Mouse (Mus musculus) intestine, embryonic 14.5 days (tissue): ENCODE results near the gene Fhad1. TPM values are rescaled to one million over a fixed set of nuclear protein-coding genes. Genes with fewer than 3 reads are reported as not detected.

Experiments
- ATAC-seq: fragments of 200-750 bp; cut with Nextera tagmentation; replicated peaks from 2 replicates; pipeline ENCODE4 v1.8.0; 2017; ENCODE audit warnings: low read depth, moderate number of reproducible peaks, moderate TSS enrichment, moderate library complexity; ENCODE audit not compliant: low FRiP score, low TSS enrichment
- DNase-seq: peaks from one replicate; pipeline ENCODE4 v3.0.0-alpha.2; 2018; ENCODE audit warnings: low spot score
- H3K27ac ChIP-seq: fragments of 300-500 bp; sonication (generic); 2 replicates; pipeline ENCODE4 v1.5.1; 2014; ENCODE audit warnings: low read depth, mild to moderate bottlenecking, control low read depth
- H3K27me3 ChIP-seq: fragments of 300-500 bp; sonication (generic); replicated peaks from 2 replicates; pipeline ENCODE4 v1.6.1; 2014; ENCODE audit warnings: low read length, control low read depth; ENCODE audit not compliant: control insufficient read depth, insufficient read depth
- H3K36me3 ChIP-seq: fragments of 300-500 bp; sonication (generic); 2 replicates; pipeline ENCODE4 v1.6.1; 2014; ENCODE audit warnings: low read length, control low read depth; ENCODE audit not compliant: control insufficient read depth, insufficient read depth
- H3K4me1 ChIP-seq: fragments of 300-500 bp; sonication (generic); replicated peaks from 2 replicates; pipeline ENCODE4 v1.6.1; 2014; ENCODE audit warnings: low read length, control low read depth, mixed read lengths; ENCODE audit not compliant: control insufficient read depth, insufficient read depth
- H3K4me2 ChIP-seq: fragments of 300-500 bp; sonication (generic); 2 replicates; pipeline ENCODE4 v1.6.1; 2014; ENCODE audit warnings: low read length
- H3K4me3 ChIP-seq: fragments of 300-500 bp; sonication (generic); 2 replicates; pipeline ENCODE4 v1.5.1; 2014; ENCODE audit warnings: low read depth, low read length, control low read depth, mixed read lengths
- H3K9ac ChIP-seq: fragments of 300-500 bp; sonication (generic); 2 replicates; pipeline ENCODE4 v1.6.1; 2014; ENCODE audit warnings: mild to moderate bottlenecking, low read length
- H3K9me3 ChIP-seq: fragments of 300-500 bp; sonication (generic); 2 replicates; pipeline ENCODE4 v1.6.1; 2016; ENCODE audit warnings: low read length, control low read depth; ENCODE audit not compliant: control insufficient read depth
- WGBS: fragments of 180-500 bp; shearing (Covaris S2); extraction: QIAGEN DNeasy Blood & Tissue Kit; methylation state at CpG from one replicate; pipeline ENCODE4 v1.1.7; 2014; 5-methylcytosine and 5-hydroxymethylcytosine counted together
- polyA plus RNA-seq: library from polyadenylated mRNA; unstranded; fragments of >200 nt; fragmentation: Nextera tagmentation; extraction: Ambion mirVana; gene quantifications from 2 replicates; pipeline ENCODE4 v1.2.1, GENCODE M21; 2014

The Fhad1 gene
- polyA plus RNA-seq, 1 experiment from 2014 or later: 1.8 TPM

DNA sequence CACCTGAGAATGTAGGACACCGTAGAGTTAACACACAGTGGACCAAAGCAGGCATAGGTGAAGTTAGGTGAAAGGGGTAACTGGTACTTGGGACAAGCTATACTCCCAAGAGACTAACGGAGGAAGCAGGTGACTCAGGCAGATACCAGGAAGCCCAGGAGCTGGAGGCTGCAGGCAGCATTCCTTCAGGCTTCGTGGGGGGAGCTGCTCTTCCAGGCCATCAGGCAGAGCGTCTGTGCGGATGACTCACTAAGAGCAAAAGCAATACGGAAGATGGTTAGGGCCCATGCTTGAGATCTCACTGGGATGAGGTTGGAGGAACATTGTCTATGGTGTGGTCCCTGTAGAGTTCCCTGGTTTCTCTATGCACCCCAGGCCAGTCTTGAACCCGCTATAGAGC is 132.0 kb downstream of the Fhad1 start:
- ATAC-seq (no peak), DNase-seq (no peak)
- Histone ChIP-seq H3K36me3 (no peaks in the 10 kb centered on the region), H3K27ac (no peak overlapping the region), H3K9ac (no peak overlapping the region), H3K4me3 (no peak overlapping the region), H3K27me3 (no peaks in the 10 kb centered on the region), H3K4me2 (no peak overlapping the region), H3K4me1 (0 out of 2 replicates have a peak, but pooled peaks cover 7% of the 10 kb centered on the region), H3K9me3 (no peaks in the 10 kb centered on the region)
- WGBS: 74% methylated on average over 7 of the region's 7 CpGs

DNA sequence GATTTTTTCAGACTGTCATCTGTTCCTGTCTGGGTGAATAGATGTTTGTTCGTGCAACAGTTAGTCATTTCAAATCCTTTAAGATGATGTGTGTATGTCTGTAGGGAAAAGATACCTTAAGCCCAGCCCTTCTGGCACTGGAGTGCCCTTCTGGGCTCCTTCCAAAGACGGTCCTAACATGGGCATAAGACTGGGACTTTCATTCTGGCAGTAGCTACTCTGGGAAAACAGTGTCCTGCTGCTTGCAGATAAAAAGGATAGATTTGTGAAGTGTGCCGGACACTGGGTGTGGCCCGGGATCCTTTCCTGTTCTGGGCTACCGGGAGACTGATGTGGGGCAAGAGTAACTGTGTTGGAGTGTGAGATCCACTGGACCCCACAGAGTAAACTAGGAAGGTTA is 132.9 kb downstream of the Fhad1 start:
- Histone ChIP-seq H3K9ac (no peak overlapping the region), H3K4me2 (no peak overlapping the region), H3K27me3 (no peaks in the 10 kb centered on the region), H3K4me3 (no peak overlapping the region), H3K27ac (no peak overlapping the region), H3K36me3 (no peaks in the 10 kb centered on the region), H3K4me1 (0 out of 2 replicates have a peak, but pooled peaks cover 7% of the 10 kb centered on the region), H3K9me3 (no peaks in the 10 kb centered on the region)
- no peak for DNase-seq
- WGBS: 55% methylated on average over 5 of the region's 5 CpGs
- no peak for ATAC-seq

DNA sequence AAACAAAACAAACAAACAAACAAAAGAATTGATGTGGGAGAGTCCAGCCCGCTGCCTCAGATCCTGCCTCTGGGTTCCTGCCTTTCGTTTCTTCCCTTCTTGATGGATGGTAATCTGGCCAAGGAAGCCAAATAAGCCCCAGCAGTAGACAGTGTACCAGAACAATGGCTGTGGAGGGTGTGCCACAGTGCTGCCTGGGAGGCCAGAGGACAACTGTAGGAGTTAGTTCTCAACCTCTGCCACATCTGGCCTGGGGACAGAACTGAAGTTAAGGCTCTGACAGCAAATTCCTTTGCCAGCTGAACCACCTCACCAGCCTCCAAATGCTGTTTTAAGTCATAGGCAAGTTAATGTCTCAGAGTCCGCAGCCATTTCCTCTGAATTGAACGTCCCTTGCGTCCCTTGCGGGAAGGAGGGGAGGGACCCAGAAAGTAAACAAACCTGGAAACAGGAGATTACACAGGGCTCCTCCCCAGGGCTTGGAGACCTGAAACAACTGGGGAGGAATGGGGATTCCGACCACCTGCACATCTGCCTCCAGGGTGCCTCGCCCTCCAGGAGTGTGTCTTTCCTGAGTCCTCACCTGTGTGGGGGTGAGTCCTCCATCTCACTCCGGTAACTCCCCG is 133.5 kb downstream of the Fhad1 start:
- ATAC-seq (no peak), DNase-seq (no peak)
- H3K4me1 ChIP-seq: 0 out of 2 replicates have a peak, but pooled peaks cover 7% of the 10 kb centered on the region
- H3K4me3 ChIP-seq: no peak overlapping the region
- no peaks in the 10 kb centered on the region for H3K9me3 ChIP-seq
- no peak overlapping the region for H3K9ac ChIP-seq
- H3K36me3 ChIP-seq: no peaks in the 10 kb centered on the region
- WGBS: 47% methylated on average over 10 of the region's 10 CpGs
- no peak overlapping the region for H3K27ac ChIP-seq
- no peak overlapping the region for H3K4me2 ChIP-seq
- H3K27me3 ChIP-seq: no peaks in the 10 kb centered on the region

DNA sequence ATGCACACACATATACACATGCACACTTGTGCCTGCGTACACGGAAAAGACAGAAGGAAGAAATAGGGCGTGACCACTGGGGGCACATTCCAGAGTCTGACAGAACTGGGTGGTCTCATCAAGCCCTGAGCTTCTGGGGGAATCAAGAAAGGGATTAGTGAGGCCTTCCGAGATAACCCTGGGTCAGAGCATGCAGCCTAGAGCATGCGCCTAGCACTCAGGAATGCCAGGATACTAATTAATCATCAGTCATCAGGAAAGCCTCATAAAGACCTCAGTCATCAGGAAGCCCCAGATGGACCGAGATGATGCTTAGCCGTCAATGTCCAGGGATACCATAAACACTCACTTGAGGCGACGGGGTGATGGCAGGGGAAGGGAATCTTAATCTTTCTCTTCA is 135.0 kb downstream of the Fhad1 start:
- H3K9me3 ChIP-seq: no peaks in the 10 kb centered on the region
- H3K27me3 ChIP-seq: no peaks in the 10 kb centered on the region
- H3K9ac ChIP-seq: no peak overlapping the region
- no peak overlapping the region for H3K4me3 ChIP-seq
- no peak for ATAC-seq
- 27% methylated on average over 9 of the region's 9 CpGs for WGBS
- peaks cover 12% of the 10 kb centered on the region for H3K4me1 ChIP-seq
- no peak overlapping the region for H3K27ac ChIP-seq
- no peak overlapping the region for H3K4me2 ChIP-seq
- DNase-seq: no peak
- H3K36me3 ChIP-seq: no peaks in the 10 kb centered on the region

DNA sequence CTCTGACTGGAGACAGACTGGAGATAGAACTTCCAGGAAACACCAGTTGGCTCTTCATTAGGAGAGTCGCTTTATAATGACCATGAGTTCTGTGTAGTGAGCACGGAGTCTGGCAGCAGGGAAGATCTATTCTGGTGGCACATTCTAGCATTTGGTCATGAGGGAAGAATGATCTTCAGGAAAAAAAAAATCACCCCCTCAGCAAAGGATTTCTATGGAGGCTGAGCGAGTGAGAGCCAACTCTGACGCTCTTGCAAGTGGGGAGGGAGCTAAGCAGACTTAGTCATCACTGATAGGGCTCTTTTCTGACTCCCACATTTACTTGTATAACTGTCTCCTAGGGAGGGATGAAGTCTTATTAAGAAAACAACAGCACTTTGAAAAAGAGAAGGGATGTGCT is 135.8 kb downstream of the Fhad1 start:
- Histone ChIP-seq H3K36me3 (no peaks in the 10 kb centered on the region), H3K9ac (no peak overlapping the region), H3K4me2 (no peak overlapping the region), H3K9me3 (no peaks in the 10 kb centered on the region), H3K4me3 (no peak overlapping the region), H3K27ac (no peak overlapping the region), H3K4me1 (peaks cover 12% of the 10 kb centered on the region), H3K27me3 (no peaks in the 10 kb centered on the region)
- 50% methylated on average over 4 of the region's 4 CpGs for WGBS
- DNase-seq (no peak), ATAC-seq (no peak)

DNA sequence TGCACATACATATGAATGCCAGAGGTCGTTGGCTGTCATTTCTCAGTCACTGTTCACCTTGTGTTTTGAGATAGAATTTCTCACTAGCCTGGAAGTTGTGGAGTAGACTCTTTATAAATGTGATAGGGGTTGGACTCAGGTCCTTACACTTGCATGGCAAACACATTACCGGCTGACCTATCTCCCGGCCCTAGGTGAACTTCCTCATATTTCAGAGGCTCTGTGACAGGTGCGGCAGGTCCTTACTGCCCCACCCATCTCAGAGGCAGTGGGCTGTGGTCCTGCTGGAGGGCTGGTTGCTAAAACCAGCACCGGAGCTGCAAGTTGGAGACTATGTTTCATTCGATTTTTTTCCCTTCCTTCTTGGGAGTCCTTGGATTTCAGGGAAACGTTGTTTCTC is 136.3 kb downstream of the Fhad1 start:
- 48% methylated on average over 7 of the region's 7 CpGs for WGBS
- H3K27ac ChIP-seq: no peak overlapping the region
- no peak for ATAC-seq

DNA sequence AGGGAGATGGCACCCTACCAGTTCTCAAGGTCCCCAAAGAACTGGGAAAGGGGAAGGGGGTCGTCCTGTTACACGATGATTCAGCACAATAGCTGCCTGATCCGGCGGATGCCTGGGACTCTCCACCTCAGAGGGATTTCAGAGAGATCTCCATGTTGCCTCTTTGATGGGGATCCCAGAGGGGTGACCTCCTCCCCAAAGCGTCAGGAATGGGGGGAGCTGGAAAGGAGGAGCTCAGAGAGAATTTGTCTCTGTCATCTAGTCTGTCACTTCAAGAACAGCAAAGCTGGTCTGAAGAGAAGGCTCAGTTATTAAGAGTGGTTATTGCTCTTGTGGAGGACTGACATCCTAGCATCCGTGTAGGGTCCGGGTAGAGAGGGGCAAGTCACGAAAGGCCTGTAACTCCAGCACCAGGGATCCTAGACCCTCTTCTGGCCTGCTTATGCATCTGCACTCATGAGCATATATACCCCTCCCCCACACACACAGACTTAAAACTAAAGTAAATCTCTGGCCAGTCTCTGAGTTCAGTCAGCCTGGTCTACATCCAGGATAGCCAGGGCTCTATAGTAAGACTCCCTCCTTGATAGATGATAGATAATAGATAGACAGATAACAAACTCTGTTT is 139.3 kb downstream of the Fhad1 start:
- Histone ChIP-seq H3K4me2 (peak overlapping the region; percentile 94), H3K4me3 (no peak overlapping the region), H3K27ac (no peak overlapping the region), H3K27me3 (no peaks in the 10 kb centered on the region), H3K9me3 (no peaks in the 10 kb centered on the region), H3K9ac (no peak overlapping the region), H3K4me1 (peaks cover 31% of the 10 kb centered on the region), H3K36me3 (peaks cover 6% of the 10 kb centered on the region; the same call in 1 of the 2 replicates)
- no peak for DNase-seq
- no peak; the same call in 1 of the 2 replicates for ATAC-seq
- 15% methylated on average over 8 of the region's 8 CpGs for WGBS

More for the DNA sequence above, 136.3 kb downstream of the Fhad1 start:
- no peak for DNase-seq
- H3K4me1 ChIP-seq: peaks cover 12% of the 10 kb centered on the region
- no peak overlapping the region for H3K4me3 ChIP-seq
- no peak overlapping the region for H3K4me2 ChIP-seq
- no peaks in the 10 kb centered on the region for H3K9me3 ChIP-seq
- no peaks in the 10 kb centered on the region for H3K36me3 ChIP-seq
- H3K27me3 ChIP-seq: no peaks in the 10 kb centered on the region
- no peak overlapping the region for H3K9ac ChIP-seq

DNA sequence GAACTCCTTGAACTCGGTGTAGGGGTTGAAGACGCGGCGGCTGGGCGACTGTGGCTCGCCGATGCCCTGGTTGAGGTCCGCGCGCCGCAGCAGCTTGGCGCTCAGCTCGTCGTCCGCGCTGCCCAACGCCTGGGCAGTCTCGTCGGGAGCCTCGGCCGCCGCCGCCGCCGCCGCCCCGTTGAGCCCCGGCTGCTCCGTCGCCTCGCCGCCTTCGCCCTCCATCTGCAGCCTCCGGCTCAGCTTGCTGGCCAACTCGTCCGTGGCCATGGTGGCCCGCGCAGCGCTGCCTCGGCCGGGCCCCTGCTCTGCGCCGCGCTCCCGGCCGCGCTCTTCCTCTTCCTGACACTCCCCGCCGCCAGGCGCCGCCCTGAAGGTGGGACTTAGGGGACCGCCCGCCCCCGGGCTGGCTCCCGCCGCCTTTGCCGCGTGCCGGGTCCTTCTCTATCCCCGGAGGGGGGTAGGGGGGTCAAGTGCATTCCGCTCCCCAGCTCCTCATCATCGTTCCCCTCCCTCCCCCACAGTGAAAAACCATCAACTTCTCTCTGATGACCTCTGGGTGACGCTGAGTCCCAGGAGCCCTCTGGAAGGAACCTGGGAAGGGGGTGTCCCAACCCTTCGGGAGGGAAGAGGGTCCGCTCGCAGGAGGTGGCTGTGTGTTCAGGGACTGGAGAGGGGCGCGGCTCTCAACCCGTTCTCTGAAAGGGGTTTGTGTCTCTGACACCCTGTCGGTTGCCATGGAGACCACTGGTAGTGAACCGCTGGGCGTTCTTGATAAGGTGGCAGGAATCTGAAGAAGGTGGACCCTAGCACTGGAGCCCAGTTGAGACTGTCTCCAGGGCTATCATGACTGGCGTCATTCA is 140.1 kb downstream of the Fhad1 start, which contains the start of gene Efhd2:
Gene Efhd2, minus strand, starts transcription at position 320 of the 860 bp plus-strand sequence.
- peak within 1 kb of the TSS; percentile 51; the same call in 1 of the 2 replicates for H3K27ac ChIP-seq
- WGBS: under 1% methylated on average over 73 of the region's 73 CpGs
- no peaks in the 10 kb centered on the region for H3K9me3 ChIP-seq
- ATAC-seq: peak; percentile 83
- peak within 1 kb of the TSS; percentile 78 for H3K4me3 ChIP-seq
- H3K4me1 ChIP-seq: peaks cover 35% of the 10 kb centered on the region
- peaks cover 10% of the 10 kb centered on the region; the same call in 1 of the 2 replicates for H3K36me3 ChIP-seq
- peak; percentile 88 for DNase-seq
- H3K4me2 ChIP-seq: peak within 1 kb of the TSS; percentile 94
- H3K27me3 ChIP-seq: no peaks in the 10 kb centered on the region
- H3K9ac ChIP-seq: peak within 1 kb of the TSS; percentile 72
